In the genomic region with DNA sequence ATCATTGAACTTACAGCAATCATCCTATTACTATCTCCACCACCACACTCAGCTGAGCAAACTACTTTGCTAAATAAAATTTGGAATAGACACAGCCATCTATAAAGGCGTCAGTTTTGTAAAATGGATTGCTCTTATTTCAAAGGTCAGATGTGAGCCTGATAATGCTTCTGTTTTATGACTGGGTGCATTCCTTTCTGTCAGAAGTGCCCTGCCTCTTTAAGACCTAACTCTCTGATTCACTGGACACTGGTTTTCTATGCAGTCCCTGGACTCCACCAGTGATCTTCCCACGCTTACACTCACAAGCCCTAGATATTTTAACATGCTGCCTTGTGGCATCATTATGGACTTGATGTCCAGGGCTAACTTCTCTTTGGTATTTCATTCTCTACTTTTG, we compare ENCODE assay signal across 24 mouse cellular contexts. TPM values are rescaled to one million over a fixed set of nuclear protein-coding genes. Genes with fewer than 3 reads are reported as not detected.
DNase-seq lines count a peak whose midpoint lies in the region; ATAC-seq and TF ChIP-seq lines count a peak whose summit lies in the region.
"Had no signal": no experiment of that assay in that cellular context is flagged by ENCODE, and none has a peak within 500 bp of the region (broad histone marks: within the 10 kb centered on the region; RNA-seq: fewer than 3 reads in every experiment).

No protein-coding gene starts in this region.

- no peak overlapping the region for H3K4me3 ChIP-seq in intestine, embryonic 15.5 days (replicated peaks)
- H3K4me3 ChIP-seq in intestine, postnatal 0 days (ENCODE audit: low read depth, low read length): no peak overlapping the region
- no peak overlapping the region for H3K4me3 ChIP-seq in kidney, postnatal 0 days (replicated peaks; ENCODE audit: low read depth, low read length)
- no peak overlapping the region for H3K4me3 ChIP-seq in intestine, embryonic 16.5 days (ENCODE audit: low read length)
- H3K4me3 ChIP-seq in midbrain, embryonic 13.5 days (replicated peaks): no peak overlapping the region

- peak; percentile 25 for DNase-seq in kidney, postnatal 0 days (ENCODE audit: low spot score)
- DNase-seq in kidney, adult 8-10 months: no peak
- DNase-seq in mesoderm, embryonic 11.5 days (ENCODE audit: low read depth, low spot score): peak; percentile 2
- no peak for DNase-seq in ovary, postnatal 36 days (ENCODE audit: low spot score)
- DNase-seq: adrenal gland, adult 2 months; adrenal gland, adult 8-10 months; adrenal gland, postnatal 10 days; adrenal gland, postnatal 14 days; adrenal gland, postnatal 25 days; adrenal gland, postnatal 36 days; B cell, adult 2 months; cerebellum, adult 11 months; cerebellum, adult 11-12 months had no signal

- H3K4me2 ChIP-seq in intestine, embryonic 15.5 days (replicated peaks): no peak overlapping the region
- H3K4me2 ChIP-seq in intestine, postnatal 0 days (replicated peaks; ENCODE audit: low read depth): no peak overlapping the region
- H3K4me2 ChIP-seq in kidney, postnatal 0 days (ENCODE audit: low read length): no peak overlapping the region
- no peak overlapping the region for H3K4me2 ChIP-seq in intestine, embryonic 16.5 days (ENCODE audit: low read depth, low read length)
- H3K4me2 ChIP-seq in midbrain, embryonic 13.5 days (replicated peaks): no peak overlapping the region

- TF ChIP-seq CTCF in intestine, postnatal 0 days (IDR thresholded peaks at IDR 0.05; ENCODE audit: low read depth): no peak
- TF ChIP-seq CTCF in kidney, postnatal 0 days (IDR thresholded peaks at IDR 0.05; ENCODE audit: low read depth): no peak

- H3K4me1 ChIP-seq in intestine, embryonic 15.5 days (replicated peaks): no peaks in the 10 kb centered on the region
- H3K4me1 ChIP-seq in intestine, postnatal 0 days (replicated peaks; ENCODE audit: control insufficient read depth, insufficient read depth, low read length): no peaks in the 10 kb centered on the region
- H3K4me1 ChIP-seq in kidney, postnatal 0 days (replicated peaks; ENCODE audit: insufficient read depth, low read length): no peaks in the 10 kb centered on the region
- H3K4me1 ChIP-seq in intestine, embryonic 16.5 days (ENCODE audit: control insufficient read depth, insufficient read depth, low read length): no peaks in the 10 kb centered on the region
- H3K4me1 ChIP-seq in midbrain, embryonic 13.5 days (replicated peaks): no peaks in the 10 kb centered on the region

- no peak overlapping the region for H3K27ac ChIP-seq in intestine, embryonic 15.5 days
- H3K27ac ChIP-seq in intestine, postnatal 0 days (ENCODE audit: low read depth, low read length): no peak overlapping the region
- H3K27ac ChIP-seq in kidney, postnatal 0 days: no peak overlapping the region
- no peak overlapping the region for H3K27ac ChIP-seq in intestine, embryonic 16.5 days (ENCODE audit: low read length)
- H3K27ac ChIP-seq in midbrain, embryonic 13.5 days: no peak overlapping the region

- no peak overlapping the region for H3K9ac ChIP-seq in intestine, embryonic 15.5 days
- H3K9ac ChIP-seq in intestine, postnatal 0 days (ENCODE audit: low read depth, low read length): no peak overlapping the region
- H3K9ac ChIP-seq in kidney, postnatal 0 days (ENCODE audit: low read depth, low read length): no peak overlapping the region
- H3K9ac ChIP-seq in intestine, embryonic 16.5 days (ENCODE audit: low read depth, low read length): no peak overlapping the region
- H3K9ac ChIP-seq in midbrain, embryonic 13.5 days (replicated peaks): no peak overlapping the region

- H3K27me3 ChIP-seq in intestine, embryonic 15.5 days (replicated peaks): no peaks in the 10 kb centered on the region
- H3K27me3 ChIP-seq in intestine, postnatal 0 days (replicated peaks; ENCODE audit: control insufficient read depth, insufficient read depth, low read length): no peaks in the 10 kb centered on the region
- H3K27me3 ChIP-seq in kidney, postnatal 0 days (ENCODE audit: insufficient read depth, low read length): no peaks in the 10 kb centered on the region
- H3K27me3 ChIP-seq in intestine, embryonic 16.5 days (replicated peaks; ENCODE audit: control insufficient read depth, insufficient read depth, low read length): no peaks in the 10 kb centered on the region
- H3K27me3 ChIP-seq in midbrain, embryonic 13.5 days: no peaks in the 10 kb centered on the region
- H3K27me3 ChIP-seq: CH12.LX had no signal

- WGBS in intestine, embryonic 15.5 days: 42% methylated on average over 2 of the region's 2 CpGs
- WGBS in intestine, postnatal 0 days: 33% methylated on average over 2 of the region's 2 CpGs
- WGBS in kidney, postnatal 0 days: 36% methylated on average over 2 of the region's 2 CpGs
- WGBS in intestine, embryonic 16.5 days: 53% methylated on average over 2 of the region's 2 CpGs
- WGBS in midbrain, embryonic 13.5 days: 78% methylated on average over 2 of the region's 2 CpGs

- no peaks in the 10 kb centered on the region for H3K9me3 ChIP-seq in intestine, embryonic 15.5 days
- H3K9me3 ChIP-seq in intestine, postnatal 0 days (ENCODE audit: control insufficient read depth): no peaks in the 10 kb centered on the region
- no peaks in the 10 kb centered on the region for H3K9me3 ChIP-seq in kidney, postnatal 0 days (replicated peaks; ENCODE audit: low read length)
- H3K9me3 ChIP-seq in intestine, embryonic 16.5 days (ENCODE audit: control insufficient read depth, low read length): no peaks in the 10 kb centered on the region
- no peaks in the 10 kb centered on the region for H3K9me3 ChIP-seq in midbrain, embryonic 13.5 days
- H3K9me3 ChIP-seq: G1E had no signal

- H3K36me3 ChIP-seq in intestine, embryonic 15.5 days: no peaks in the 10 kb centered on the region
- H3K36me3 ChIP-seq in intestine, postnatal 0 days (ENCODE audit: control insufficient read depth, insufficient read depth): no peaks in the 10 kb centered on the region
- H3K36me3 ChIP-seq in kidney, postnatal 0 days (ENCODE audit: insufficient read depth, low read length): no peaks in the 10 kb centered on the region
- no peaks in the 10 kb centered on the region for H3K36me3 ChIP-seq in intestine, embryonic 16.5 days (ENCODE audit: control insufficient read depth, insufficient read depth, low read length)
- no peaks in the 10 kb centered on the region for H3K36me3 ChIP-seq in midbrain, embryonic 13.5 days
- H3K36me3 ChIP-seq: G1E had no signal

- peak; percentile 58 for ATAC-seq in intestine, embryonic 15.5 days
- ATAC-seq in intestine, postnatal 0 days: no peak
- ATAC-seq in kidney, postnatal 0 days (replicated peaks; ENCODE audit: low FRiP score, low read depth): no peak
- ATAC-seq in intestine, embryonic 16.5 days: peak; percentile 51
- ATAC-seq in midbrain, embryonic 13.5 days: no peak
- ATAC-seq: activated CD4-positive, CD25-positive, alpha-beta regulatory T cell, adult 4 months; CD4-positive, CD25-positive, alpha-beta regulatory T cell, adult 4 months; Patski had no signal

RNA-seq across cellular contexts. Expression of a gene that starts 11.0 kb away (rescaled TPM):
- polyA plus RNA-seq in intestine, embryonic 15.5 days (2015; fragmentation: Nextera tagmentation; extraction: Ambion mirVana): not detected in 2 replicates
- polyA plus RNA-seq in intestine, postnatal 0 days (2015; fragmentation: Nextera tagmentation; extraction: Ambion mirVana): 0.08 TPM in 1 of 2 replicates, not detected in the other
- not detected in 2 replicates for polyA plus RNA-seq in kidney, postnatal 0 days (2015; fragmentation: Nextera tagmentation; extraction: Ambion mirVana)
- polyA plus RNA-seq in intestine, embryonic 16.5 days (2015; fragmentation: Nextera tagmentation; extraction: Ambion mirVana): not detected in 2 replicates
- not detected in 2 replicates for polyA plus RNA-seq in midbrain, embryonic 13.5 days (2015; fragmentation: Nextera tagmentation; extraction: Ambion mirVana)
- polyA plus RNA-seq: activated CD4-positive, CD25-positive, alpha-beta regulatory T cell, adult 4 months; adrenal gland, adult 2 months; brain, embryonic 14.5 days; CD4-positive, CD25-positive, alpha-beta regulatory T cell, adult 4 months; G1E; Patski had no signal

RNA-seq across cellular contexts. Expression of a gene that starts 22.6 kb away (rescaled TPM):
- not detected in 2 replicates for polyA plus RNA-seq in intestine, embryonic 15.5 days (2015; fragmentation: Nextera tagmentation; extraction: Ambion mirVana)
- polyA plus RNA-seq in intestine, postnatal 0 days (2015; fragmentation: Nextera tagmentation; extraction: Ambion mirVana): not detected in 2 replicates
- not detected in 2 replicates for polyA plus RNA-seq in kidney, postnatal 0 days (2015; fragmentation: Nextera tagmentation; extraction: Ambion mirVana)
- not detected in 2 replicates for polyA plus RNA-seq in intestine, embryonic 16.5 days (2015; fragmentation: Nextera tagmentation; extraction: Ambion mirVana)
- not detected in 2 replicates for polyA plus RNA-seq in midbrain, embryonic 13.5 days (2015; fragmentation: Nextera tagmentation; extraction: Ambion mirVana)
- polyA plus RNA-seq: activated CD4-positive, CD25-positive, alpha-beta regulatory T cell, adult 4 months; adrenal gland, adult 2 months; C2C12; G1E; Patski had no signal

Comparison
In these comparisons a context has a peak if more than half of its experiments do, and no peak if none do; other contexts are left out.
1. ATAC-seq: peak in intestine, embryonic 15.5 days (single experiment) and intestine, embryonic 16.5 days (single experiment); none in intestine, postnatal 0 days (single experiment), kidney, postnatal 0 days (single experiment) and midbrain, embryonic 13.5 days (single experiment).
2. DNase-seq: peak in kidney, postnatal 0 days (single experiment) and mesoderm, embryonic 11.5 days (single experiment); none in kidney, adult 8-10 months (0 of 2) and ovary, postnatal 36 days (single experiment).